Mouse (Mus musculus): ENCODE data around the gene Rnf144a.

DNA sequence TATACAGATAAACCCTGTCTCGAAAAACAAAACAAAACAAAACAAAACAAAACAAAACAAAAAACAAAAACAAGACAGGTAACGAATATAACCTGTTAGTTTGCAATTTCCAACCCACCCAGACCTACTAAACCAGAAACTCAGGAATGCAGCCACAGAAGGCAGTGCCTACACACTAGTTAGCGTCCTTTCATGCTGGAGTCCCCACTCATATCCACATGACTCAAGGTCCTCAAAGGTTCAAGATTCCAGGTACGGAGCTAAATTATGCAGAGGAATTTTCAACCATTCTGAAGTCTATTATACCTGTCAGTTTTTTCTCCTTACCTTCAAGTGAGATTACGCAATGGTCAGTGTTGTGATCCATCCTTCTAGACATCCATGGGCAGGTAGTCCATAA lies 70.6 kb downstream of the Rnf144a start:
- TF ChIP-seq CTCF (IDR thresholded peaks at IDR 0.05; ENCODE audit: insufficient read depth, low read length) (no peak), POLR2A (IDR thresholded peaks at IDR 0.05; ENCODE audit: borderline replicate concordance, extremely low read depth, low read depth, low read length) (no peak)

Data from lung, adult 2 months (tissue).